Mouse (Mus musculus): ENCODE results near the gene Kpna7. TPM values are rescaled to one million over a fixed set of nuclear protein-coding genes. Genes with fewer than 3 reads are reported as not detected.

Kpna7 gene
- 0.05 TPM in 1 of 2 replicates, not detected in the other for polyA plus RNA-seq (2012; rRNA removed)

GRCm38 (mm10) chr5:145083632-145084451, at the start of gene Kpna7, which contains the start of gene Arpc1a:
Gene Kpna7, minus strand, starts transcription at chr5:145084030.
Gene Arpc1a, plus strand, starts transcription at chr5:145083830.

GRCm38 (mm10) chr5:145114071-145114605, 30.3 kb upstream of the Kpna7 start, which contains the start of gene Arpc1b:
Gene Arpc1b, plus strand, starts transcription at chr5:145114215.

DNA sequence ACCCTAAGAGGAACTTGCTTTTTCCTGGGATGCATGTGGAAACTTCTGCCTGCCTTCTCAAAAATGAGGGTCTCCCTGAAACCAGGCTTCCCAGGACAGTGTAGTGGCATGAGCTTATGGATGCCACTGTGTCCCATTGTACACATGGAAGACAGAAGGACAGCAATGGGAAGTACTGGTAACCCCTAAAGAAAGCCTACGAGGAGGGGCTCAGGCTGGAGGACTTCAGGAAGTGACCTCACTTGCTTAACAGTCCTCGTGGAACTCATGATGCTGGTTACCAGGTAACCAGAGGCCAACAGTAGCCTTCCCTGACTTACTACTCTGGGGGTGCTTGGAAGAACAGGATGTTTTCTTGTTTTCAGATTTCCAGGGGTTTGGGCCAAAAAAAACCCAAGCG, 41.1 kb downstream of the Kpna7 start, which contains the start of gene 1700018F24Rik:
TSS of gene 1700018F24Rik (plus strand) at position 301 of the 400 bp plus-strand sequence.

DNA sequence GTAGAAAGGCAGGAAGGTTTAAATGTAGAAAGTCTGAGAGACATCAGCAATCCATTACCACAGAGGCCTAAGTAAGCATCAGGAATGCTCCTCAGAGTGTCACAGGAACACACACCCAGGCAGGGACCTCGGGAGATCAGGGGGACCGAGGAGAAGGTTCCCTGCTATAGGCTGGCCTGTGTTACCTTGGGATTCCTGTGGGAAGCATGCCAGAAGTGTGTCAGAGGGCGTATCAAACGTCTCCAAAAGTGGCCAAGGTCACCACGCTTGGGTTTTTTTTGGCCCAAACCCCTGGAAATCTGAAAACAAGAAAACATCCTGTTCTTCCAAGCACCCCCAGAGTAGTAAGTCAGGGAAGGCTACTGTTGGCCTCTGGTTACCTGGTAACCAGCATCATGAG, 51.4 kb downstream of the Kpna7 start, which contains the start of gene Gm4871:
TSS of gene Gm4871 (minus strand) at position 364 of the 400 bp plus-strand sequence.

DNA sequence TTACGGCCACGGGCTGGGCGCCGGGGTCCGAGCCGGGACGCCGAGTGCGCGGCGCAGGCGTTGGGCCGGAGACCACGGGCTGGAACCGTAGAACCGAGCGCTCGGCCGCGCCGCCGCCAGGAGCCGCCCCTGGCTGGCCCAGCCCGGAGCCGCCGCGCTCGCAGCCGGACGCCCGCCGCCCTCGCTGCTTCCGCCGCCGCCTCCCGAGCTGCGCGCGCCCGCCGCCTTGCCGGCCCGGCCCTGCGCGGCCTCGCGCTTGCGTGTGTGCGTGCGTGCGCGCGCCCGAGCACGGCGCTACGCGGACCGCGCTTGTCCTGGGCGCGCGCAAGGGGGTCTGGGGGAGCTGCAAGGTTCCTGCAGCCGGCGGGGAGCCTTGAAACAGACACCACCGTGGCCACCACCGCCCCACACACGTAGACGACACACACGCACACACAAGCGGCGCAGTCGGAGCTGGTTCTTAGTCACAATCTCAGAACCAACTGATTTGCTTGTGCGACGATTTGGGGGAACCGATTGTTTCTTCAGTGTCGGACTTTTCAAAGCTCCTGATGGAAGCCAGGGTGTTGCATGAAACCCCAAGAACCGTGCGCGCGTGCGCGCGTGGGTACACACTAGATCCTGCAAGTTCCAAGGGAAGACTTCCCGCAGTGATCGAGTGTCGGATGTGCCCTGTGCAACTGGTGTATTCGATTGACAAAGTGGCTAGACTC, 118.0 kb downstream of the Kpna7 start, which contains the start of gene Smurf1:
TSS of gene Smurf1 (minus strand) at position 209 of the 713 bp plus-strand sequence.

Other genes starting within 250 kb of the Kpna7 start
- gene Smurf1, start 118.2 kb downstream of the Kpna7 start, polyA plus RNA-seq (2012; rRNA removed) = 18.4 and 26.0 TPM in 2 replicates
- gene Gm4871, start 51.3 kb downstream of the Kpna7 start, polyA plus RNA-seq (2012; rRNA removed) = not detected in 2 replicates
- gene 1700018F24Rik, start 41.0 kb downstream of the Kpna7 start, polyA plus RNA-seq (2012; rRNA removed) = not detected in 2 replicates
- 112 and 159 TPM in 2 replicates for gene Arpc1a, start 200 bp downstream of the Kpna7 start, polyA plus RNA-seq (2012; rRNA removed)
- 53.9 and 97.4 TPM in 2 replicates for gene Arpc1b, start 30.2 kb upstream of the Kpna7 start, polyA plus RNA-seq (2012; rRNA removed)
- gene Pdap1, start 56.2 kb upstream of the Kpna7 start, polyA plus RNA-seq (2012; rRNA removed) = 156 and 235 TPM in 2 replicates
- 194 and 448 TPM in 2 replicates for gene Bud31, start 56.3 kb upstream of the Kpna7 start, polyA plus RNA-seq (2012; rRNA removed)
- 11.6 and 14.5 TPM in 2 replicates for gene Ptcd1, start 83.1 kb upstream of the Kpna7 start, polyA plus RNA-seq (2012; rRNA removed)
- 73.0 and 79.8 TPM in 2 replicates for gene Cpsf4, start 83.2 kb upstream of the Kpna7 start, polyA plus RNA-seq (2012; rRNA removed)
- gene Atp5j2, start 108.0 kb upstream of the Kpna7 start, polyA plus RNA-seq (2012; rRNA removed) = 372 and 404 TPM in 2 replicates
- gene Zkscan14, start 117.8 kb upstream of the Kpna7 start, polyA plus RNA-seq (2012; rRNA removed) = 4.7 and 5.0 TPM in 2 replicates
- gene Zkscan5, start 120.5 kb upstream of the Kpna7 start, polyA plus RNA-seq (2012; rRNA removed) = 9.9 and 13.2 TPM in 2 replicates
- 13.4 and 21.9 TPM in 2 replicates for gene Zfp655, start 147.7 kb upstream of the Kpna7 start, polyA plus RNA-seq (2012; rRNA removed)
- 14.8 and 17.6 TPM in 2 replicates for gene Zscan25, start 196.5 kb upstream of the Kpna7 start, polyA plus RNA-seq (2012; rRNA removed)

Measured in central nervous system, embryonic 11.5 days (tissue).